Mouse (Mus musculus): ENCODE data around the gene Clpp.

- TF ChIP-seq CTCF (IDR thresholded peaks at IDR 0.05; ENCODE audit: extremely low read depth, insufficient read length, insufficient replicate concordance, low read depth, low read length) = no peak
- TF ChIP-seq POLR2A (IDR thresholded peaks at IDR 0.05; ENCODE audit: low read depth, low read length) = no peak
Measured at GRCm38 (mm10) chr17:56954871-56955270, 35.2 kb upstream of the Clpp start.
